ENCODE assay signal across 23 mouse cellular contexts in genomic region chr10:59462307-59462706, GRCm38 (mm10). TPM values are rescaled to one million over a fixed set of nuclear protein-coding genes. Genes with fewer than 3 reads are reported as not detected.
"Had no signal": no experiment of that assay in that cellular context is flagged by ENCODE, and none has a peak within 500 bp of the region (broad histone marks: within the 10 kb centered on the region; RNA-seq: fewer than 3 reads in every experiment).

No protein-coding gene starts in this region.

- ATAC-seq: liver, postnatal 0 days; midbrain, embryonic 15.5 days had no signal

- H3K9ac ChIP-seq: liver, embryonic 13.5 days; liver, postnatal 0 days; lung, embryonic 15.5 days; midbrain, embryonic 15.5 days; neural tube, embryonic 12.5 days; stomach, embryonic 15.5 days had no signal

- H3K27me3 ChIP-seq: liver, embryonic 13.5 days; lung, embryonic 15.5 days; megakaryocyte, embryonic 14.5 days; midbrain, embryonic 15.5 days; neural tube, embryonic 12.5 days; stomach, embryonic 15.5 days had no signal

- H3K36me3 ChIP-seq: liver, embryonic 13.5 days; lung, embryonic 15.5 days; midbrain, embryonic 15.5 days had no signal

- H3K9me3 ChIP-seq: liver, embryonic 13.5 days; lung, embryonic 15.5 days; megakaryocyte, embryonic 14.5 days; midbrain, embryonic 15.5 days; neural tube, embryonic 12.5 days; stomach, embryonic 15.5 days had no signal

- H3K4me1 ChIP-seq: liver, embryonic 13.5 days; midbrain, embryonic 15.5 days; neural tube, embryonic 12.5 days; stomach, embryonic 15.5 days had no signal

- H3K4me3 ChIP-seq: liver, embryonic 13.5 days; lung, embryonic 15.5 days; megakaryocyte, embryonic 14.5 days; midbrain, embryonic 15.5 days; neural tube, embryonic 12.5 days; stomach, embryonic 15.5 days had no signal

- H3K4me2 ChIP-seq: liver, embryonic 13.5 days; lung, embryonic 15.5 days; midbrain, embryonic 11.5 days; midbrain, embryonic 15.5 days; neural tube, embryonic 12.5 days; stomach, embryonic 15.5 days had no signal

- H3K27ac ChIP-seq: kidney, postnatal 0 days; liver, embryonic 13.5 days; lung, embryonic 15.5 days; macrophage; midbrain, embryonic 15.5 days; neural tube, embryonic 12.5 days; stomach, embryonic 15.5 days had no signal

- DNase-seq: kidney, adult 9 months; kidney, postnatal 36 days; liver; liver, embryonic 13.5 days; liver, postnatal 0 days; lung, postnatal 14 days; right cerebral cortex, postnatal 14 days; thymus, adult 2 months; thymus, postnatal 25 days had no signal

RNA-seq across cellular contexts. Expression of gene Pla2g12b, which starts 58.8 kb away (rescaled TPM):
- total RNA-seq: layer of hippocampus, adult 18-20 months; layer of hippocampus, postnatal 10 days; left cerebral cortex, postnatal 14 days; monocyte, adult 5-6 weeks; neutrophil, adult 5-6 weeks had no signal
- polyA plus RNA-seq: macrophage; midbrain, embryonic 11.5 days; midbrain, embryonic 15.5 days; neural tube, embryonic 12.5 days; spleen, adult 2 months; thymus, adult 2 months had no signal
